Mouse (Mus musculus) MN1 (cell line): ENCODE results near the gene Ssxb10.
A peak's percentile ranks its signal among the peaks of the same experiment; 100 is the strongest.
"Not testable (repeated sequence)": the region's sequence is repeated elsewhere in the genome, so short reads cannot be mapped to it uniquely, and the experiment has no call there.

Source experiments
- DNase-seq: peaks from one replicate; pipeline ENCODE4 v3.0.0-alpha.2; 2016; ENCODE audit warnings: low spot score

Ssxb10 gene

GRCm38 (mm10) chrX:8327124-8327523 is at the start of gene Ssxb10:
Gene Ssxb10, plus strand, starts transcription at chrX:8327424.
- no peak for DNase-seq

GRCm38 (mm10) chrX:8288621-8289020 is 38.6 kb upstream of the Ssxb10 start:
- DNase-seq = no peak

DNA sequence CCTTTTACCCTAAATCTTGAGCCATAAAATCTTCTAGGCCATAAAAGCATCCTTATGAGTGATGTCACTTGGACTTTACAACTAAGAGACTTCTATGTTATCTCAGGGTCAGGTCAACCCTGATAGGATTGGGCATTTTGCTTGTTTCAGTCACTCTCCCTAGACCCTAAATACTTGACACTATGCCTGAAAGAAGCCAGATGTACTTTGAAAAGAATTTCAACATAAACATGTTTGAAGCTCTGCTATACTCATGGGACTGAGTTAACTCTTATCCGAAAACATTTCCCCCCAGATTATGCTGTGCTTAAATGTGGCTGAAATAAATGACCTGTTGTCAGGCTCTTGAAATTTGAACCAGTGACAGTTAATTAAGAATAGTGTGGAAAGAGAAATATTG is 17.9 kb upstream of the Ssxb10 start:
- no peak for DNase-seq

DNA sequence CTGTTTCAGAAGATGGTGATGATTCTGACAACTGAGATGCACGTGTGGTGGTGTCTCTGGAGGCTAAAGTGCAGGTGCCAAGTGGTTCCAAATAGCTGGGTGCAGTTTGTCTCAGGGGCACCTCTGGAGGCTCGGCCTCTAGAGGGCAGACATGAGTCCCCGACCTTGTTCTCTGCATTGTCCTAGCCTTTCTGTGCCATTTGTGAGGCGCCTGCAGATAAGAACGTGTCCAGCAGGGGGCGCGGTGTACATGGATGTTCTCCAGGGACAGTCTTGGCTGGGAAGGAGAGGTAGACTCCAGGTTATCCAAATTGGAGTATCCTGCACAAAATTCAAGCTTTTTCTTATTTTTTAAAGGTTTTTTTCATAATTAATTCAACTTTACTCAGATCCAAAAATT is 12.3 kb upstream of the Ssxb10 start:
- peak; percentile 6 for DNase-seq

GRCm38 (mm10) chrX:8366678-8367077 is 39.5 kb downstream of the Ssxb10 start, which contains the start of gene Ssxb9:
Gene Ssxb9, plus strand, starts transcription at chrX:8366978.
- DNase-seq = not testable (repeated sequence)
